Mouse (Mus musculus) MEL (cell line): ENCODE data around the gene Creb5. TPM values are rescaled to one million over a fixed set of nuclear protein-coding genes. Genes with fewer than 3 reads are reported as not detected.

ENCODE experiments used
- DNase-seq: peaks from one replicate; pipeline ENCODE4 v3.0.0; 2011; ENCODE audit warnings: low read depth, low spot score
- H3K27ac ChIP-seq: 2 replicates; pipeline ENCODE4 v1.5.1; 2012; ENCODE audit warnings: low read depth, mild to moderate bottlenecking, control low read depth, low read length, moderate library complexity; ENCODE audit not compliant: control insufficient read depth
- H3K27me3 ChIP-seq, 2 experiments: fragments of 150-350 bp in 1 of 2; sonication (generic) in 1 of 2; 2 replicates each; pipeline ENCODE4 v1.6.1; 2012; ENCODE audit warnings: low read length in 2 of 2, mild to moderate bottlenecking in 2 of 2, improper control_type of control experiment in 1 of 2, moderate library complexity in 1 of 2; ENCODE audit not compliant: insufficient read depth in 2 of 2, control insufficient read depth in 1 of 2
- H3K36me3 ChIP-seq, 2 experiments: 2 replicates each; pipeline ENCODE4 v1.6.1; 2012 to 2014; ENCODE audit warnings: low read length in 2 of 2, improper control_type of control experiment in 1 of 2, inconsistent platforms in 1 of 2, mild to moderate bottlenecking in 1 of 2; ENCODE audit not compliant: insufficient read depth in 2 of 2, control insufficient read depth in 1 of 2
- H3K4me1 ChIP-seq, 2 experiments: fragments of 150-350 bp in 1 of 2; sonication (generic) in 1 of 2; 2 replicates each; pipeline ENCODE4 v1.6.1; 2012; ENCODE audit warnings: low read length in 2 of 2, improper control_type of control experiment in 1 of 2, mild to moderate bottlenecking in 1 of 2; ENCODE audit not compliant: insufficient read depth in 2 of 2, control insufficient read depth in 1 of 2
- H3K4me3 ChIP-seq, 2 experiments: fragments of 150-350 bp in 1 of 2; sonication (generic) in 1 of 2; 2 replicates each; pipeline ENCODE4 v1.5.1; 2012; ENCODE audit warnings: low read depth in 2 of 2, low read length in 2 of 2, mild to moderate bottlenecking in 2 of 2, moderate library complexity in 2 of 2, control low read depth in 1 of 2, improper control_type of control experiment in 1 of 2; ENCODE audit not compliant: control insufficient read depth in 1 of 2, insufficient read depth in 1 of 2
- H3K79me2 ChIP-seq: 2 replicates; pipeline ENCODE4 v1.6.1; 2012; ENCODE audit warnings: mild to moderate bottlenecking, low read length, moderate library complexity; ENCODE audit not compliant: control insufficient read depth, poor library complexity, insufficient read depth
- H3K9ac ChIP-seq: 2 replicates; pipeline ENCODE4 v1.6.1; 2012; ENCODE audit warnings: low read depth, mild to moderate bottlenecking, control low read depth, low read length, moderate library complexity; ENCODE audit not compliant: control insufficient read depth, poor library complexity, severe bottlenecking
- H3K9me3 ChIP-seq: fragments of 150-350 bp; sonication (generic); replicated peaks from 2 replicates; pipeline ENCODE4 v1.6.1; 2012; ENCODE audit warnings: mild to moderate bottlenecking, low read length, improper control_type of control experiment, moderate library complexity; ENCODE audit not compliant: insufficient read depth
- ELF1 ChIP-seq: IDR thresholded peaks from 2 replicates; pipeline ENCODE4 v1.6.1; 2014; ENCODE audit warnings: low read depth, mild to moderate bottlenecking, inconsistent platforms, low read length, improper control_type of control experiment, moderate library complexity
- GATA1 ChIP-seq: IDR thresholded peaks from 2 replicates; pipeline ENCODE4 v1.6.1; 2011; ENCODE audit warnings: low read depth, low read length, improper control_type of control experiment
- HCFC1 ChIP-seq: IDR thresholded peaks from 2 replicates; pipeline ENCODE4 v1.6.1; 2012; ENCODE audit warnings: low read depth, mild to moderate bottlenecking, inconsistent platforms, low read length, improper control_type of control experiment, moderate library complexity
- KAT2A ChIP-seq: conservative IDR thresholded peaks from 2 replicates; pipeline ENCODE4 v1.6.1; 2012; ENCODE audit warnings: low read depth, low read length, improper control_type of control experiment, inconsistent platforms
- MAFK ChIP-seq: IDR thresholded peaks from 2 replicates; pipeline ENCODE4 v1.6.1; 2011; ENCODE audit warnings: low read depth, mild to moderate bottlenecking, low read length, improper control_type of control experiment, borderline replicate concordance
- MAX ChIP-seq: IDR thresholded peaks from 2 replicates; pipeline ENCODE4 v1.6.1; 2011; ENCODE audit warnings: low read length, improper control_type of control experiment
- MAZ ChIP-seq: IDR thresholded peaks from 2 replicates; pipeline ENCODE4 v1.6.1; 2012; ENCODE audit warnings: low read depth, mild to moderate bottlenecking, inconsistent platforms, low read length, improper control_type of control experiment
- MEF2A ChIP-seq: IDR thresholded peaks from 2 replicates; pipeline ENCODE4 v1.6.1; 2014; ENCODE audit warnings: low read depth, mild to moderate bottlenecking, inconsistent platforms, low read length, improper control_type of control experiment; ENCODE audit not compliant: poor library complexity, insufficient replicate concordance, severe bottlenecking; ENCODE audit errors: extremely low read depth
- MYC ChIP-seq: IDR thresholded peaks from 2 replicates; pipeline ENCODE4 v1.6.1; 2011; ENCODE audit warnings: low read depth, mild to moderate bottlenecking, low read length, improper control_type of control experiment, moderate library complexity
- NELFE ChIP-seq: IDR thresholded peaks from 2 replicates; pipeline ENCODE4 v1.6.1; 2011; ENCODE audit warnings: low read depth, low read length, improper control_type of control experiment
- NRF1 ChIP-seq: IDR thresholded peaks from 2 replicates; pipeline ENCODE4 v1.6.1; 2014; ENCODE audit warnings: low read depth, mild to moderate bottlenecking, inconsistent platforms, low read length, improper control_type of control experiment, moderate library complexity; ENCODE audit not compliant: poor library complexity, insufficient read depth, severe bottlenecking
- RAD21 ChIP-seq: IDR thresholded peaks from 2 replicates; pipeline ENCODE4 v1.6.1; 2011; ENCODE audit warnings: mild to moderate bottlenecking, low read depth, low read length, improper control_type of control experiment
- RCOR1 ChIP-seq: IDR thresholded peaks from 2 replicates; pipeline ENCODE4 v1.6.1; 2012; ENCODE audit warnings: low read depth, mild to moderate bottlenecking, inconsistent platforms, low read length, improper control_type of control experiment
- SMC3 ChIP-seq: IDR thresholded peaks from 2 replicates; pipeline ENCODE4 v1.6.1; 2011; ENCODE audit warnings: low read depth, low read length, improper control_type of control experiment
- TBP ChIP-seq: IDR thresholded peaks from 2 replicates; pipeline ENCODE4 v1.8.0; 2011; ENCODE audit warnings: low read depth, low read length, improper control_type of control experiment
- ZMIZ1 ChIP-seq: IDR thresholded peaks from 2 replicates; pipeline ENCODE4 v1.6.1; 2012; ENCODE audit warnings: low read depth, mild to moderate bottlenecking, inconsistent platforms, low read length, improper control_type of control experiment, moderate library complexity
- ZNF384 ChIP-seq: IDR thresholded peaks from 2 replicates; pipeline ENCODE4 v1.6.1; 2012; ENCODE audit warnings: low read depth, mild to moderate bottlenecking, inconsistent platforms, low read length, improper control_type of control experiment
- polyA plus RNA-seq, 2 experiments: library from polyadenylated mRNA; stranded (reverse) in 1 of 2; unstranded in 1 of 2; fragments of >175 nt in 1 of 2; fragments of >200 nt in 1 of 2; gene quantifications; 2 replicates each; pipeline versions ENCODE4 v1.2.1 to v1.2.4; 2012; ENCODE audit warnings: low replicate concordance in 2 of 2, low read depth in 1 of 2; ENCODE audit not compliant: insufficient read length in 2 of 2, insufficient read depth in 1 of 2, missing spikeins in 1 of 2
- total RNA-seq: library from RNA; depleted of rRNA; stranded (reverse); fragments of 300-350 nt; gene quantifications from 2 replicates; pipeline ENCODE4 v1.2.3, GENCODE M21; 2012

Creb5 gene
- total and polyA plus RNA-seq, 3 experiments = not detected

GRCm38 (mm10) chr6:53688762-53689477 lies 401.9 kb downstream of the Creb5 start:
- Histone ChIP-seq H3K36me3 (no peaks in the 10 kb centered on the region), H3K9ac (no peak overlapping the region), H3K9me3 (no peaks in the 10 kb centered on the region), H3K4me3 (no peak overlapping the region), H3K27me3 (no peaks in the 10 kb centered on the region), H3K27ac (no peak overlapping the region), H3K79me2 (no peaks in the 10 kb centered on the region), H3K4me1 (no peaks in the 10 kb centered on the region)
- no peak for DNase-seq
- TF ChIP-seq ZNF384 (no peak), RCOR1 (no peak)

- Histone ChIP-seq H3K9ac (no peak overlapping the region), H3K79me2 (no peaks in the 10 kb centered on the region), H3K27ac (no peak overlapping the region), H3K36me3 (no peaks in the 10 kb centered on the region), H3K9me3 (no peaks in the 10 kb centered on the region), H3K27me3 (no peaks in the 10 kb centered on the region), H3K4me3 (no peak overlapping the region), H3K4me1 (no peaks in the 10 kb centered on the region)
- no peak for TF ChIP-seq TBP
- TF ChIP-seq NELFE = no peak
- no peak for TF ChIP-seq KAT2A
- TF ChIP-seq ZMIZ1 = no peak
- no peak for TF ChIP-seq GATA1
- TF ChIP-seq NRF1 = no peak
- no peak for TF ChIP-seq ELF1
- no peak for TF ChIP-seq MEF2A
- TF ChIP-seq MYC = no peak
- no peak for TF ChIP-seq RCOR1
- no peak for TF ChIP-seq MAX
- no peak for TF ChIP-seq HCFC1
- TF ChIP-seq MAZ = no peak
- TF ChIP-seq RAD21 = no peak
- TF ChIP-seq SMC3 = no peak
- TF ChIP-seq MAFK = no peak
- no peak for DNase-seq
Observed at GRCm38 (mm10) chr6:53691006-53691405, 403.9 kb downstream of the Creb5 start.
